Mouse (Mus musculus) embryonic facial prominence, embryonic 12.5 days (tissue): Measurements from ENCODE around the gene Mdm2. TPM values are rescaled to one million over a fixed set of nuclear protein-coding genes. Genes with fewer than 3 reads are reported as not detected.

Experiments
- ATAC-seq: fragments of 200-750 bp; cut with Nextera tagmentation; 2 replicates; pipeline ENCODE4 v1.8.0; 2017; ENCODE audit not compliant: insufficient number of reproducible peaks, insufficient read depth, low FRiP score, low TSS enrichment
- H3K27ac ChIP-seq: fragments of 300-500 bp; sonication (generic); 2 replicates; pipeline ENCODE4 v1.5.1; 2016; ENCODE audit warnings: mild to moderate bottlenecking
- H3K27me3 ChIP-seq: fragments of 300-500 bp; sonication (generic); 2 replicates; pipeline ENCODE4 v1.6.1; 2016; ENCODE audit warnings: mild to moderate bottlenecking, moderate library complexity
- H3K36me3 ChIP-seq: fragments of 300-500 bp; sonication (generic); 2 replicates; pipeline ENCODE4 v1.6.1; 2016; ENCODE audit warnings: mild to moderate bottlenecking
- H3K4me1 ChIP-seq: fragments of 300-500 bp; sonication (generic); 2 replicates; pipeline ENCODE4 v1.6.1; 2016
- H3K4me2 ChIP-seq: fragments of 300-500 bp; sonication (generic); replicated peaks from 2 replicates; pipeline ENCODE4 v1.6.1; 2016; ENCODE audit warnings: mild to moderate bottlenecking, moderate library complexity
- H3K4me3 ChIP-seq: fragments of 300-500 bp; sonication (generic); 2 replicates; pipeline ENCODE4 v1.5.1; 2016; ENCODE audit warnings: mild to moderate bottlenecking
- H3K9ac ChIP-seq: fragments of 300-500 bp; sonication (generic); 2 replicates; pipeline ENCODE4 v1.6.1; 2016; ENCODE audit warnings: mild to moderate bottlenecking, moderate library complexity
- H3K9me3 ChIP-seq: fragments of 300-500 bp; sonication (generic); 2 replicates; pipeline ENCODE4 v1.6.1; 2016; ENCODE audit warnings: mild to moderate bottlenecking, moderate library complexity
- WGBS: fragments of 180-500 bp; shearing (Covaris S2); methylation state at CpG from one replicate; pipeline ENCODE4 v1.1.7; 2016; 5-methylcytosine and 5-hydroxymethylcytosine counted together
- polyA plus RNA-seq: library from polyadenylated mRNA; unstranded; fragments of >200 nt; fragmentation: Nextera tagmentation; extraction: Ambion mirVana; gene quantifications from 2 replicates; pipeline ENCODE4 v1.2.1, GENCODE M21; 2016

Mdm2 gene
- polyA plus RNA-seq, 1 experiment from 2014 or later, result 55.9 TPM

DNA sequence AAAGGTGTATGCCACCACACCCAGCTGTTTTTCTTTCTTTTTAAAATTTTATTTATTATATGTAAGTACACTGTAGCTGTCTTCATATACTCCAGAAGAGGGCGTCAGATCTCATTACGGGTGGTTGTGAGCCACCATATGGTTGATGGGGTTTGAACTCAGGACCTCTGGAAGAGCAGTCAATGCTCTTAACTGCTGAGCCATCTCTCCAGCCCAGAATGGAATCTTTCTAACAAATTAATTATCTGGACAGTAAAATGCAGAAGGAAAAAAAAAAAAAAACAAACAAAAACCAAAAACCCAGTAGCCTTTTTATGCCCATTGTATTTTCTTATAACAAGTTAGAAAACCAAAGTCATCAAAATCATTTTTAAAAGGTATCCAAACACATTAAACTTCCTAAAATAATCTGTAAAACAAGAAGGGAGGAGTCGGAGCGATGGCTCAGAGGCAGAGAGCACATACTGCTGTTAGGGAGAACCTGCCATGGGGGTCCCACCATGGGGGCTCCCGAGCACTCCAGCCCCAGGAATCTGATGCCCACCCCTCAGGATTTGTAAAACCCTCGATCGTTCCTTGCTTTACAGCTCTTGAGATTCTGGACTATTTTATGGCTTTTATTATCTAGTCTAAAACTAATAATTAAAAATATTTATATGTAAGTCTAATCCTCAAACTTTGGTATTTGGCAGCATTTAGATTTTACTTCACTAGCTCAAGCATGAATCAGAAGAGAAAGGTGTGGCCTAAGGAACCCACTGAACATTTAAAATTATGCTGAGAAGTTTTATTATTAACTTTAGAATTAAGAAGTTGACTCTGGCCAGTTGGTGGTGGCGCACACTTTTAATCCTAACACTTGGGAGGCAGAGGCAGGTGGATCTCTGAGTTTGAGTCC, 43.4 kb upstream of the Mdm2 start:
- WGBS, result 94% methylated on average over 8 of the region's 8 CpGs
- no peak overlapping the region for H3K4me2 ChIP-seq
- no peaks in the 10 kb centered on the region for H3K27me3 ChIP-seq
- H3K4me1 ChIP-seq, result no peaks in the 10 kb centered on the region
- H3K4me3 ChIP-seq, result no peak overlapping the region
- no peaks in the 10 kb centered on the region for H3K9me3 ChIP-seq
- H3K9ac ChIP-seq, result no peak overlapping the region
- peaks cover 81% of the 10 kb centered on the region for H3K36me3 ChIP-seq
- no peak for ATAC-seq
- no peak overlapping the region for H3K27ac ChIP-seq

DNA sequence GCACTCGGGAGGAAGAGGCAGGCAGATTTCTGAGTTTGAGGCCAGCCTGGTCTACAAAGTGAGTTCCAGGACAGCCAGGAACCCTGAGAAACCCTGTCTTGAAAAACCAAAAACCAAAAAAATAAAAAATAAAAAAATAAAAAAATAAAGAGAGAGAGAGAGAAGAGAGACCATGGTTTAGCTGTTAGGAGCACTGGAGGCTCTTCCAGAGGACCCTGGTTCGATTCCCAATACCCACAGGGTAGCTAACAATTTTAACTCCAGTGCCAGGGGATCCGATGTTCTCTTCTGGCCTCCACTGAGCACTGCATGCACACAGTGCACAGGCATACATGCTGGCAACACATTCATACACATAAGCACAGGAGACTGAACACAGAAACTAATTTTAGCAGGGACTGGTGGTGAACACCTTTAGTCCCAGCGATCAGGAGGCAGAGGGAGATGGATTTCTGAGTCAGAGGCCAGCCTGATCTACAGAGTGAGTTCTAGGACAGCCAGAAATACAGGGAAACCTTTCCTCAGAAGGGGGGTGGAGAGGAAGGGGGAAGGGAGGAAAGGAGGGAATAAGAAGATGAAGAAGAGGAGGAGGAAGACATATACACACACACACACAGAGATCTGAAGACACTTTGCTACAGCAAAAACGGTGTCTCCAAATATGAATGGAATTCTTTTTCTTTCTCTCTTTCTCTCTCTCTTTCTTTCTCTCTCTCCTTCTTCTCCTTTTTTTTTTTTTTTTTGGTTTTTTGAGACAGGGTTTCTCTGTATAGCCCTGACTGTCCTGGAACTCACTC, 42.5 kb upstream of the Mdm2 start:
- H3K4me2 ChIP-seq, result no peak overlapping the region
- 90% methylated on average over 5 of the region's 5 CpGs for WGBS
- ATAC-seq, result no peak
- no peaks in the 10 kb centered on the region for H3K4me1 ChIP-seq
- no peaks in the 10 kb centered on the region for H3K27me3 ChIP-seq
- H3K27ac ChIP-seq, result no peak overlapping the region
- H3K36me3 ChIP-seq, result peaks cover 76% of the 10 kb centered on the region
- H3K4me3 ChIP-seq, result no peak overlapping the region
- no peaks in the 10 kb centered on the region for H3K9me3 ChIP-seq
- no peak overlapping the region for H3K9ac ChIP-seq

DNA sequence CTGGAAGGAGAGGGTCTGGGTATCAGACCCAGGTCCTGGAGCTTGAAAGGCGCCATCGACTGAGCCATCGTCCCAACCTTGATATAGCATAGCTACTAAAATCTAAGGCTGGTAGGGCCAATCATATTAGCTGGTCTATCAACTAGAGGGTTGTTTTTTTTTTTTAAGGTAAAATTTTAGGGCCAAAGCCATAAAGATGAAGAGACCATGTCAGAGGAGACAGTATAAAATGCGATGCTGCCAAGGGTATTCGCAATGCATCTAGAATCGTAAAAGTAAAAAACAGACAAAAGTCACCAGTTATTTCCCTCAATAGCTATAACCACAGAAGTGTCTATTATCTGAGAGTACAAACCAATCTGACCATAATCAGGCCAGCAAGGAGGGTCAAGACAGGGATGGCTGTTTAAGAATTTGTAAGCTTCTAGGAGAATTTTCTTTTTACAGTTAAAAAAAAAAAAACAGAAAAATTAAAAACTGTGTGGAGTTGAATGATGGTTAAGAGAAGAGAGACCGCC, 41.8 kb upstream of the Mdm2 start:
- H3K4me3 ChIP-seq, result no peak overlapping the region
- WGBS, result 95% methylated on average over 7 of the region's 7 CpGs
- H3K36me3 ChIP-seq, result peaks cover 69% of the 10 kb centered on the region
- no peaks in the 10 kb centered on the region for H3K27me3 ChIP-seq
- no peak overlapping the region for H3K9ac ChIP-seq
- H3K9me3 ChIP-seq, result no peaks in the 10 kb centered on the region
- H3K4me1 ChIP-seq, result no peaks in the 10 kb centered on the region
- no peak for ATAC-seq
- H3K27ac ChIP-seq, result no peak overlapping the region
- H3K4me2 ChIP-seq, result no peak overlapping the region

DNA sequence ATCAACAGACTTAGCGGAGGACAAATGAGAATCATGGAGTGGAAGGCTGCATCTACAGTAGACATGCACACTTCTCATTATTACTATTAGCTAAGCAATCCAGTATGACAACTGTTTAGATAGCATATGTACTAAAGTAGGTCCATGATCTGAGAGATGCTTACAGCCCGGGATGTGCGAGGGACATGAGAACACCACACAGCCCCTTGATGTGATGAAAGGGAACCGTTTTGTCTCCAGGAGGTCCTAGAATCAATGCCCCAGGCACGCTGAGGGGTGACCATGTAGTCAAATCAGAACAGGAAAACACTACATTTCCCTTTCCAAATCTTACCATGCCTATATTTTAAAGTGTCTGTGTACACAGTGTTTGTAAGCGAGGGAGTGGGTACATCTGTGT, 41.2 kb upstream of the Mdm2 start:
- Histone ChIP-seq H3K27me3 (no peaks in the 10 kb centered on the region), H3K27ac (no peak overlapping the region), H3K9me3 (no peaks in the 10 kb centered on the region), H3K4me3 (no peak overlapping the region), H3K36me3 (peaks cover 62% of the 10 kb centered on the region), H3K9ac (no peak overlapping the region), H3K4me2 (no peak overlapping the region), H3K4me1 (no peaks in the 10 kb centered on the region)
- 93% methylated on average over 6 of the region's 6 CpGs for WGBS
- no peak for ATAC-seq

DNA sequence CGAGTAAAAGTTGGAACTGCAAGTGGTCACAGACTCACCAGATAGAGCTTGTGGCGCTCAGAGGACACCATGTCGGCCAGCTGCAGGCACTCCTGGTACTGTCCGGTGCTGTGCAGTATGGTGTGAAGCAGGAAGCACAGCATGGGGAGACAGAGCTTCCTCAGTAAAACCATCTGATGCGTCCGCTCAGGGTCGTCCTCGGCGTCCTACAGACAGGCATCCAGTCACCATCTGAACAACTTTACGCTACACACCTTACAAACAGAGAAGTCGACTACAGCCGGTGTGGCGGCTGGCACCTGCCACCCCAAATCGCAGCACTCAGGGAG, 40.7 kb upstream of the Mdm2 start:
- Histone ChIP-seq H3K9me3 (no peaks in the 10 kb centered on the region), H3K9ac (no peak overlapping the region), H3K4me1 (no peaks in the 10 kb centered on the region), H3K4me2 (no peak overlapping the region), H3K4me3 (no peak overlapping the region), H3K36me3 (peaks cover 57% of the 10 kb centered on the region), H3K27ac (no peak overlapping the region), H3K27me3 (no peaks in the 10 kb centered on the region)
- no peak for ATAC-seq
- 95% methylated on average over 14 of the region's 14 CpGs for WGBS

DNA sequence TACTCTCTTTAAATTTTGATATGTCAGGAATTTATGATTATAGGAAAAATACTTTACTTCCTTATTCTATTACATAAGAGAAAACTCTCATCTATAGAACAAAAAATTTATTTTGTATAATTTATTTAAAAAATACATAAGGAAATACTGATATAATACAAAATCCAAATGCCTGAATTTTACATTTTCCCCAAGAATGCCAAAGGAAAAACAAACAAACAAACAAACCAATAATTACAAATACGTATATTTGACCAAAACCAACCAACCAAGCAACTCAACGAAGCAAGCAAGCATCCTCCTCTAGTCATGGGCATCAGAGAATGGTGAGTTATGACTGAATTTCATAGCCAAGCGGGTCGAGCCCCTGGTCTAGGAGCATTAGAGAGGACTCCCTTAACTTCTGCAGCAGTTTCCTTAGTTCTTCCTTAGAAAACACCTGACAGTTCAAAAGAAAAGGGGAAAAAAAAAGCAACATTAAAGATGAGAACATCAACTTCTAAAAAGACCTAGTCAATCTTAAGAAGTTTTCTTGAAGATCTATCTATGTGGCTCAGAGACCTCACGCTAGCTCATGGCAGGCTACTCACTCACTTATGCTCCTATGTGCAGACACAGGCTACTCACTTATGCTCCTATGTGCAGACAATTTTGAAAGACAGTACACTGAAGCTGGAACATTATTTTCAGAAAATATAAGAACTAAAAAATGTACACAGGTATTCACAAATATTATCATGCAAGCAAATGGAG, 40.1 kb upstream of the Mdm2 start:
- WGBS, result 97% methylated on average over 5 of the region's 5 CpGs
- Histone ChIP-seq H3K36me3 (peaks cover 52% of the 10 kb centered on the region), H3K4me3 (no peak overlapping the region)

DNA sequence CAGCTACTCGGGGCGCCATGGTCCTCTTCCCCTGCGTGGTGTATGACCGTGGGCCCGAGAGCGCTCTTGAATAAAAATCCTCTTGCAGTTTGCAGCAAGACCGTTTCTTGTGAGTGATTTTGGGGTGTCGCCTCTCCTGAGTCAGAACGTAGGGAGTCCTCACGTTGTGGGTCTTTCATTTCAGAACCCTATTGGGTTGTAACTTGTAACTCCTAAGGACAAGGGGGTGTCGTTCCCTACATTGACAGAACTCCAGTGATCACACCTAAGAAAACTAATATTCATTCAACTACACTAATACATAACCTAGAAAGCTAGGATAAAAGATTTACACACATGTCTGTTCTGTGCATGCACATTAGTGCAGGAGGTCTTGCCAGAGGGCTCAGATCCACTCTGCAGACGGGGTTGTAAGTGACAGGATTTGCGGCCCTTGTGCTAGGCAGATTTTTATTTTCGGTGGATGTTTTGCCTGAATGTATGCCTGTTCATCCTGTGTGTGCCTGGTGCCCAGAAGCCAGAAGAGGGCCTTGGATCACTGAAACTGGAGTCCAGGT, 39.3 kb upstream of the Mdm2 start:
- H3K27me3 ChIP-seq, result no peaks in the 10 kb centered on the region
- no peak overlapping the region for H3K9ac ChIP-seq
- H3K9me3 ChIP-seq, result no peaks in the 10 kb centered on the region
- H3K27ac ChIP-seq, result no peak overlapping the region
- 93% methylated on average over 14 of the region's 14 CpGs for WGBS
- no peak overlapping the region for H3K4me2 ChIP-seq
- H3K4me1 ChIP-seq, result peaks cover 4% of the 10 kb centered on the region; the same call in 1 of the 2 replicates
- peaks cover 44% of the 10 kb centered on the region for H3K36me3 ChIP-seq
- H3K4me3 ChIP-seq, result no peak overlapping the region
- ATAC-seq, result no peak

More for the DNA sequence above, 40.1 kb upstream of the Mdm2 start:
- no peaks in the 10 kb centered on the region for H3K4me1 ChIP-seq
- no peaks in the 10 kb centered on the region for H3K9me3 ChIP-seq
- no peak overlapping the region for H3K9ac ChIP-seq
- no peak overlapping the region for H3K4me2 ChIP-seq
- no peak for ATAC-seq
- no peaks in the 10 kb centered on the region for H3K27me3 ChIP-seq
- H3K27ac ChIP-seq, result no peak overlapping the region

DNA sequence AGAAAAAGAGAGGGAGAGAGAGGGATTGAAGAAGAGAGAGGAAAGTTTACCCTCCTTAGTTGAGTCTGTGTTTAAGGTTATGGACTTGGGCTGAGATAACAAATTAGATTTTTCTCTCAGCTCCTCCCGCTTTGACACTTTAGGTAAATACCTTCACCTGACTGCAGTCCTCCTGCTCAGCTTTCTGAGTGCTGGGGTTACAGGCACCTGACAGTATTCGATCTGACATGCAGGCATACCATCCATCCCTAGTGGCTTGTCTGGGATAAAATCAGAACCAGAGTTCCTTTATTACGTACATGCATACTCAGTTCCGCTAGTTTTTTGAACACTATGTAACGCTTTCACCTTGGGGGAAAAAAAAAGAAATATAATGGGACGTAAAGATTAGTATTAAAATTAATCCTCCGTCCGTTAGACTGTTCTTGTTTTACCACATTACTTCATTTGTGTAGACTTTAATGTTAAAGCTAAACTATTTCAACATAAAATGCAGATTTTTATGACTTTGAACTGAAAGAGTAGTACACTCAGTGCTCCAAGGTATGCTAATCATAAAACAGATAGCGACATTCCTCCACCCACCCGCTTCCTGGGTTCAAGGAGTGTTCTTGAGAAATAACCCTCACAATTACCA, 38.6 kb upstream of the Mdm2 start:
- Histone ChIP-seq H3K4me3 (no peak overlapping the region), H3K9ac (no peak overlapping the region), H3K27me3 (no peaks in the 10 kb centered on the region), H3K4me2 (no peak overlapping the region), H3K9me3 (no peaks in the 10 kb centered on the region), H3K27ac (no peak overlapping the region), H3K4me1 (peaks cover 7% of the 10 kb centered on the region), H3K36me3 (peaks cover 37% of the 10 kb centered on the region)
- no peak for ATAC-seq
- 91% methylated on average over 10 of the region's 10 CpGs for WGBS

DNA sequence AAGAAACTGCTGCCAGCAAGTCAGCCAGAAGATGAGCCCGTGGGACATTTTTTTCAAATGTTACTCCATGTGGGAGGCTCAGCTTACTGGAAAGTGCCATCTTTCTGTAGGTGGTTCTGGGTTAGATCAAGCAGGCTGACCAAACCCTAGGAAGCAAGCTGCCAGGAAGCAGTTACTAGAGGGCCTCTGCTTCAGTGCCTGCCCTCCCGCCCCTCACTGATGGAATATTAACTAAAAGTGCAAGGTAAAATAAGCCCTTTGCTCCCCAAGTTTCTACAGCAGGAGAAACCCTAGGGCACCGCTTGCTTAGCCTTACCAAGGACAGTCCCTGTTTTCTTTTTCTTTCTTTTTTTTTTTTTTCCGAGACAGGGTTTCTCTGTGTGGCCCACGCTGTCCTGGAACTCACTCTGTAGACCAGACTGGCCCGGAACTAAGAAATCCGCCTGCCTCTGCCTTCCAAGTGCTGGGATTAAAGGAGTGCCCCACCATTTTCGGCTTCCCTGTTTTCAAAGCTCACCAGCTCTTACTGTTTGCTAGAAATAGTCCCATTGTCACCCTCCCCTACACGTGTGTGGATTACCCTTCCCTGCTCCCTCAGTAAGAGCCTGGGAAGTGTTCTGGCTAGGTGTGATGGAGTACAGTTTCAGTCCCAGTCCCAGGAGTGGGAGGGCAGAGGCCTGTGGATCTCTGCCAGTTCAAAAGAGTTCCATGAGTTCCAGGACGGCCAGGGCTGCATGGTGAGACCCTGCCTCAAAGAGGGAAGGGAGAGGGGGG, 37.9 kb upstream of the Mdm2 start:
- Histone ChIP-seq H3K27me3 (no peaks in the 10 kb centered on the region), H3K4me3 (no peak overlapping the region), H3K36me3 (peaks cover 38% of the 10 kb centered on the region), H3K9me3 (no peaks in the 10 kb centered on the region), H3K9ac (no peak overlapping the region), H3K4me2 (no peak overlapping the region), H3K4me1 (peaks cover 14% of the 10 kb centered on the region), H3K27ac (0 out of 2 replicates have a peak overlapping the region, but pooled peaks have one; percentile 41)
- 80% methylated on average over 10 of the region's 10 CpGs for WGBS
- no peak for ATAC-seq

DNA sequence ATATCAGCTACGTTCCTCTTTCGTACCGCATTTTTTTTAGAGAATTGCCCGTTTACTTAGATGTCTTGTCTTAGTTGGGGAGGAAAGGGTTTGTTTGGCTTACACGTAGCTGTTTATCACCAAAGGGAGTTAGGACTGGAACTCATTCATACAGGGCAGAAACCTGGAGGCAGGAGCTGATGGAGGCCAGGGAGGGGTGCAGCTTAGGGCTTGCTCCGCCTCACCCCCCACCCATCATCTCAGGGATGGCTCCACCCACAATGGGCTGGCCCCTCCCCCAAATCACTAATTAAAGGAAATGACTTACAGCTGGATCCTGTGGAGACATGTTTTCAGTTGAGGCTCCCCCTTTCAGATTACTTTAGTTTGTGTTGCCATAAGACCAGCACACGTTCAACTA, 37.2 kb upstream of the Mdm2 start:
- H3K36me3 ChIP-seq, result peaks cover 33% of the 10 kb centered on the region
- no peak for ATAC-seq

More for the DNA sequence above, 37.2 kb upstream of the Mdm2 start:
- Histone ChIP-seq H3K4me2 (no peak overlapping the region), H3K27ac (no peak overlapping the region), H3K9me3 (no peaks in the 10 kb centered on the region), H3K4me1 (peaks cover 14% of the 10 kb centered on the region), H3K27me3 (no peaks in the 10 kb centered on the region), H3K4me3 (no peak overlapping the region), H3K9ac (no peak overlapping the region)
- WGBS, result 83% methylated on average over 7 of the region's 7 CpGs
